Mouse (Mus musculus) E14TG2a.4 (cell line): ENCODE data around the gene Chrnb1.

Source experiments
- CTCF ChIP-seq: conservative IDR thresholded peaks from 2 replicates; pipeline ENCODE4 v1.5.1; 2014; ENCODE audit warnings: low read length
- NANOG ChIP-seq: IDR thresholded peaks from 2 replicates; pipeline ENCODE4 v1.6.1; 2014; ENCODE audit warnings: borderline replicate concordance, low read length, mixed read lengths
- POU5F1 ChIP-seq: IDR thresholded peaks from 2 replicates; pipeline ENCODE4 v1.6.1; 2014; ENCODE audit warnings: low read length, borderline replicate concordance

GRCm38 (mm10) chr11:69804652-69804940 lies 8.9 kb upstream of the Chrnb1 start:
- TF ChIP-seq CTCF (no peak), POU5F1 (no peak), NANOG (no peak)
